Mouse (Mus musculus) stomach, postnatal 0 days (tissue): ENCODE results near the gene Cideb.

Experiments used
- CTCF ChIP-seq: IDR thresholded peaks from 2 replicates; pipeline ENCODE4 v1.5.1; 2016; ENCODE audit warnings: antibody characterized with exemption, low read depth, mild to moderate bottlenecking, moderate library complexity
- EP300 ChIP-seq: optimal IDR thresholded peaks from 2 replicates; pipeline ENCODE3; 2016; ENCODE audit warnings: antibody characterized with exemption

DNA sequence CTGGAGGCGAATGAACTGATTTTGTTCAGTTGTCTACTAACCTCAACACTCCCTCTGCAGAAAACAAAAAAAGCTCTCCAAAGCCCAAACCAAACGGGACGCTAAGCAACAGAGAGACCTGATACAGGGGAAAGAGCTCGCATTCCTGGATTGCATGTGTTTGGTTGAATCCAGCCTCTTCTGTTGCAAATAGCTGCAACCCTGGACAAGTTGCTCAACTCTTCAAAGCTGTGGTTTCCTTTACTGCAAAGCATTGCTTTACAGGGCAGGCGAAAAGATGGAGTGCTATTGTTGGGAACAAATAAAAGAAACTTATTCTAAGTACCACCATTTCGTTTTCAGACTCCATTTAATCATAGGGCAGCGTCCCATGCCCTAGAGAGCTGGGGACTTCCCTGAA is 23.4 kb downstream of the Cideb start:
- TF ChIP-seq CTCF = no peak
- TF ChIP-seq EP300 = no peak
